Mouse (Mus musculus) right cerebral cortex, postnatal 10 days (tissue): ENCODE measurements around the gene Trim65.

Source experiments
- DNase-seq, 2 experiments: peaks; one replicate each; pipeline ENCODE4 v3.0.0; 2021; ENCODE audit warnings: low spot score in 2 of 2

Gene Trim65

DNA sequence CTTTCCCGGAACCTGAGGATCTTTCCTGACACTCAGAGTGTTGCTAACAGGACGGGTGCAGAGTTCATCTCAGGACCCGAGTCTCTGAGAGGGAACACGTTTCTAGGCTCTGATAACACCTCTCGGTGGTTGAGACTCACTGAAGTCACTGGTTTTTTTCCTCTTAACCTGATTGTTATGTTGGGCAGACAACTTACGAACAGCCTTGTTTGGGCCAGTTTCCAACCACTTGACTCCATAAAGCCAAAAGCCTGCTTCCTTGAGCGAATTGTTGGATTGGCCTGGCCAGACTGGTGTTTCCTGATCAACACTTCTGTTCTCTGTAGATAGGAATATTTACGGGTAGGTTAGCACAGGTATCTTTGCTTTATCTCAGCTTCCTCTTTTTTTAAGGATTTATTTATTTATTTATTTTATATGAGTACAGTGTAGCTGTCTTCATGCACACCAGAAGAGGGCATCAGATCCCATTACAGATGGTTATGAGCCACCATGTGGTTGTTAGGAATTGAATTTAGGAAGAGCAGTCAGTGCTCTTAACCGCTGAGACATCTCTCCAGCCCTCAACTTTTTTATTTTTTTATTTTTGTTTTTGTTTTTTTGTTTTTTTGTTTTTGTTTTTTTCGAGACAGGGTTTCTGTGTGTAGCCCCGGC lies 42.1 kb downstream of the Trim65 start:
- DNase-seq, result no peak

DNA sequence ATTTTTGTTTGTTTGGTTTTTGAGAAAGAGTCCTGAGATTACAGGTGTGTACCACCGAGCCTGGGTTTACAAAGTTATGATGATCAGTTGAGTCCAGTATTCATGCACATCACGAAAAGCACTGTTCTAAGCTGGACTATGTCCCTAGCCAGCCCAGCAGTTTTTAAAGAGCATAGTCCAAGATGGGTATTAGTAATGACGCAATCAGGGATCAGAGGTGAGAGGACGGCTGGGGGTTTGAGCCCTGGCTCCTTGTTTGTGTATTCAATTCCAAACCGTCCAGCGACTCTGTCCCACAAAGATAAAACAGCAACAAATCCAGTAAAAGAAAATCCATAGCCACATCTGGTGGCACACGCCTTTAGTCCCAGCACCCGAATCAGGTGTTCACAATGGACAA lies 42.7 kb downstream of the Trim65 start:
- no peak for DNase-seq

GRCm38 (mm10) chr11:116087194-116088130 lies 43.5 kb downstream of the Trim65 start:
- peak; percentile 87 to 90 for DNase-seq

DNA sequence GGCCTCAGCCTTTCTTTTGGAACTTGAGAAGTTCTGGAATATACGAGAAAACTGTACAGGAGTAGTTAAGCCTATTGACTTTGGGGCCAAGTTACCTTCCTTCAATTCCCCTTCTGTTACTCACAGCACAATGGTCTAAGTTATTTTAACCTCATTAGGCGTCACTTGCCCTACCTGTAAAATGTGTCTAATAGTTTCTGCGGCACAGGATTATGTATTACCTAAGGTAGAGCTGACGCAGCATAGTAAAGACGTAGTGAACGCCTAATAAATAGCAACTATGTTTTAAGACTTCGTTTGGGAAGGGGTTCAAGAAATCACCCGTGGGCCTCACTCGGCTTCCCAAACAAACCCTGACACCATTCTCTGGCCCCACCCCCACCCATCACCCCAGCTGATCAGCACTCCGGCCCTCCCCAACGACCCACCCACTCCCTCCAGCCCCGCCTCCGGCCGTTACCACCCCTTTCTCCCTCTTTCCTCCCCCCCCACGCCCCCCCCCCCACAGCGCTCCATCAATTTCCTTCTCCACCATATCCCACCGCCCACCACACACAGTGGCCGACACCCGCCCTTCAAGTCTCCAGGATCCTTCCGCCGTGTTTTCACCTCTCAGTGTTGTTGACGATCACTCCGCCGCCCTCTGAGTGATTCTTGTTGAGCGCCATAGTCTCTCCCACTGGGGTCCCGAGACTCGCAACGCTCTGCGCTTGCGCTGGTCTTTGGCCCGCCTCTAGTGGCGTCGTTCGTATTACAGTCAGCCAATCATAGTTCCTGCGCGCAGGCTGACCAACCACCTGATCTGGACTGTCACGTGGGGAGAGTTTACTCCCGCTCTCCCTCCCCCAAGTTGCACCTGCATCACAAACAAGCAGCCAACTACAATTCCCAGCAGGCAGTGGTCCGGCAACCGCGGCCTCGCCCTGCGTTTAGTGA lies 44.4 kb downstream of the Trim65 start, which contains the start of gene Wbp2:
TSS of gene Wbp2 (minus strand) at position 738 of the 936 bp plus-strand sequence.
- peak; percentile 99 to 100 for DNase-seq

GRCm38 (mm10) chr11:116084166-116084565 lies 46.8 kb downstream of the Trim65 start:
- no peak for DNase-seq

DNA sequence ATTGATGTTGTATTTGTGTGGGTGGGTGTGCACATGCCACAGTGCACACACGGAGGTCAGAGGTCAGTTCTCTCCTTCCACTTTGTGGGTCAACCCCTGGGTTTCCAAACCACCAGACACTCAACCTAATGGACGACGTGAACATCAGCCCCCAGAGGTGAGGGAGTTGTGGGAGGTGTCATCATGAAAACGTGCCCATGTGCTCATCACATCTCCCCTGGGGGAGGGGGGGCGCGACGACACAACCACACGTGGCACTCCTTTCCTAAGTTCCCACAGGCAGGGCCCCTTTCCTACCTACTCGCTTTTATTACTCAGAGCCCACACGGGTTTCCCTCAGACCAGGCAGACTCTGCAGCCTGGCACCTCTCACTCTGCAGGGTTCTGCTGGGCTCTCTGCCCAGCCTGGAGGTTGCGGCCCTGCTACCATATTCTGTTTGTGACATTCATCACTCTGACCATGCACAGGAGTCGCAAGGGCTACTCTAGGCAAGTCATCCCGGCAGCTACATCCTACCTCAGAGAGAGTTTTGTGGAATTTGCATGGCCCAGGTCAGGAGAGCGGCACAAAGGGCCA lies 47.7 kb downstream of the Trim65 start:
- peak in 1 of 2 experiments; percentile 35 for DNase-seq

GRCm38 (mm10) chr11:116081081-116081480 lies 49.8 kb downstream of the Trim65 start:
- no peak for DNase-seq

DNA sequence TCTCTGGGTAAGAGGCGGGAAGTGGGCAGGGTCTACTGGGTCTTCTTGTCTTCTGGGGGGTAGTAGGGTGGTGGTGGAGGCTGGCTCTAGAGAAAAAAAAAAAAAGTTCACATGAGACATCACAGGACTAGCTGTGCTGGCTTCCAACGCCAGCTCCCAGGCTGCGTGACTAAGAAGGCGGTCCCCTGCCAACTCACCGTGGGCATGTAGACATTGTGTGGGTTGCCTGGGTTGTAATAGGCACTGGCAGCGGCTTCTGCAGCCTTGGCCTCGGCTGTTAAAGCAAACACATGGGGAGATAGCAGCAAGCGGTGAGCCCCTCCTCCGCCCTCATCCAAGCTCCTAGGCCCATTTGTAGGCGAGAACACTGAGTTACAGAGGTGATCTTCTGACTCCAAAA lies 51.4 kb downstream of the Trim65 start:
- DNase-seq, result peak; percentile 67 to 70

- no peak for DNase-seq
These were observed 52.1 kb downstream of the Trim65 start for GRCm38 (mm10) chr11:116078676-116079320.

GRCm38 (mm10) chr11:116078221-116078620 lies 52.7 kb downstream of the Trim65 start:
- DNase-seq, result no peak

DNA sequence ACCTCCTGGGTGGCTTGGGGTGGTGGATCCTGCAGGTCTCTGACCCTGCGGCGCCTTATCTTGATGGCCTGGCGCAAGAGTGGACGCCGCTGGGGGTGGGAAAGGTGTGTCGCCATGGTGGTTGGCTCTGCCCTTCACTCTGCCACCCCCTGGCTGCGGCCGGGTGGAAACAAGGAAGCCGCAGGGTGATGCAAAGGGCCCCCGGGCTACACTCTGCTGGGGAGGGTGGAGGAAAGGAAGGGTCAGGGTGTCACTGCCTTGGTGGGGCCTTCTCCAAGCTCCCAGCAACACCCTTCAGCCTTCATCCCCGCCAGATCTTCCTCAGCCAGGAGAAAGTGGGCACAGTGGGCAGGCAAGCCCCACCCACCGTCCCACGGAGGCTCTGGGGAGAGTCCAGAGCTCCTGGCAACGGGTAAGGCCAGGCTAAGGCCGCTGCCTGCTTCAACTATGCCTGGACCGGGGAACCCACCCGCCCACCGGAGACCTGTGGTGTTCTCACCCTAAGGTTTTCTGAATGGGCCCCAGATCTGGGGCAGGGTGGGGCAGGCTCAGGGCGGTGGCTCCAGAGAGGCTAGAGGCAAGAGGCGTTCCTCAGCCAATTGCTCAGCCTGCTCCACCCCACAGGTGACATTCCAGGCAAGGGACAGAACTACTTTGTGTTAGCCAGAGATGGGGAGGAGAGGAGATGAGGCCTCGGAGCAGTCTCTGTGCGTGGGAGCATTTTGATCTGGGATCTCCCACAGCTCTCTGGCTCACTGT lies 53.3 kb downstream of the Trim65 start, which contains the start of gene Unc13d:
TSS of gene Unc13d (minus strand) at position 516 of the 759 bp plus-strand sequence.
- DNase-seq, result no peak

GRCm38 (mm10) chr11:116076836-116077235 lies 54.1 kb downstream of the Trim65 start:
- DNase-seq, result no peak

DNA sequence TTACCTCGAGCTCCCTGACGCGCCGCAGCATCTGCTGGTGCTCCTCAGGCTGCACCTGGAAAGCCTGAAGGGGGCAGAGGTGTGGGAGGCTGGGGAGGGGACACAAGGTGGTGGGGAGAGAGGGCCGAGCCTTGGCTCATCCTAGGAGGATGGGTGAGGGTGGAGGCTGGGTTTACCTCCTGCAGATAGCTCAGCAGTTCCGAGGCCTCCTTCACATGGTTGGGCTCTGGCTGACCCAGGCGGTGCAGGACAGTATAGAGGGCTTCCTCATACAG lies 54.7 kb downstream of the Trim65 start:
- no peak for DNase-seq

DNA sequence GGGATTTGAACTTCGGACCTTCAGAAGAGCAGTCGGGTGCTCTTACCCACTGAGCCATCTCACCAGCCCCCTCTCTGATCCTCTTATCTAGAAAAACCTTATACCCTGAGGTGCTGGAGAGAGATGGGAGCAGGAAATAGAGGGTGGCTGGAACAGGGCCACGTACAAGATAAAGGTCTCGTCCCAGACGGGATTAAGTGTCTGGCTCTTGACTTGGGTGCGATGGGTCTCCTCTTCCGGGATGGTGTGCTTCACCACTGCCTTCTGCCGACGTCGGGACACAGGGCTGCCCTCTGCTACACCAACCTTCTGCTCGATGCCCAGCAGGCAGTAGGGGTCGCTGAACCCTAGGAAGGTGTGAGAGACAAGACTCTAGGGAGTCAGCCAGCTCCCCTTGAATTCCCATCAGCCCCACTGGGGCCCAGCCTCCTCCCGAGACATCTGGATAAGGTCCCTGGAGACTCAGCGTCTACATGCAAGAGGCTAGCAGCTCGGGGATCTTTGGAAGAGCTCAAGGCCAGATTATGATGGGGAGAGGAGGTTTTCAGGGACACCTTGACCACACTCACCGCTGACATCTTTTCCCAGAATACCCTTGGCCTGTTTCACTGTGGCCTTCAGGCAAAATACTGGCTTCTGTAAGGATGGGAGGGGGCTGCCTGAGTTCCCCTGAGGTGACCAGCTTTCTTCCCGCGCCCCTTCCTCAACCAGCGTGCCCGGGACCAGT lies 55.2 kb downstream of the Trim65 start:
- no peak for DNase-seq

- no peak for DNase-seq
These were observed 56.4 kb downstream of the Trim65 start for GRCm38 (mm10) chr11:116074436-116074991.

DNA sequence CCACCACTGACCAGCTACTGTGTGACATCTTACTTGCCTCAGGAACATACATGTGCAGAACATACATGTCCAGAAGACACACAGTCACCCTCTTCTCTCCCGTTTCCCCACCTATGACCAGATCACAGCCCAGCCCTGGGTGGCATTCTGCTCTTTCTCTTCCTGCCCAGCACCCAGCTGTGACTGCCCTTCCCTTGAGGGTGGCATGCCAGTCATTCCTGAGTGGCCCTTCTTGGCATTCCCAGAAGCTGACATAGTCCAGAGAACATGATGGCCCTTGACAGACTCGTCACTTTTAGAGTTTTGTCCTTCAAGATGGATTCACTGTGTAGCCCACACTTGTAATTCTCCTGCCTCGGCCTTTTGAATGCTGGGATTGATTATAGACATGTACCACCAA lies 58.3 kb downstream of the Trim65 start:
- no peak for DNase-seq
